Mouse (Mus musculus): ENCODE measurements at regions not wholly inside any gene's neighbourhood (a gene's known extent, or its start where the extent isn't known, plus 50 kb on each side); places are given as distances from the start of the nearest gene placed in this dataset.
A peak's percentile ranks its signal among the peaks of the same experiment; 100 is the strongest.

DNA sequence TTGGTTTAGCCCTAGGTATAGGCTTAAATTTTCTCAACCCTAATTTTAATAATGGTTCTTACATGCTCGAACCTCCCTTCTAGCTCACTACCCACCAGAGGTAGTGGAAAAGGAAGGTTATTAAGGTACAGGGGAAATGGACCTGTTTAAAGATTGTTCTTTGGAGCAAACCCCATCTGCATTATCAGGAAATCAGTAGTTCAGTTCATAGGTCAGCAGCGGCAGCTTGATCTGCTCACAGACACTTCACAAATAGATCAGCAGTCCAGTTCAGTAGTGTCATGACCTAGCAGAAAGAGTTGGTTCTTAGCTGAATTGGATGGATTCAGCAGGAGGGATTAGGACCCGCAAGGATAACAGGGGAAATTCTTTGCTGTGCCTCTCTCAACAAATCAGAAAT, 324.4 kb downstream of the Zfp619 start:
- no peak for ATAC-seq
- 84% methylated on average over 3 of the region's 3 CpGs for WGBS
- no peaks in the 10 kb centered on the region for H3K27me3 ChIP-seq (replicated peaks; ENCODE audit: control insufficient read depth, insufficient read depth, low read length)

DNA sequence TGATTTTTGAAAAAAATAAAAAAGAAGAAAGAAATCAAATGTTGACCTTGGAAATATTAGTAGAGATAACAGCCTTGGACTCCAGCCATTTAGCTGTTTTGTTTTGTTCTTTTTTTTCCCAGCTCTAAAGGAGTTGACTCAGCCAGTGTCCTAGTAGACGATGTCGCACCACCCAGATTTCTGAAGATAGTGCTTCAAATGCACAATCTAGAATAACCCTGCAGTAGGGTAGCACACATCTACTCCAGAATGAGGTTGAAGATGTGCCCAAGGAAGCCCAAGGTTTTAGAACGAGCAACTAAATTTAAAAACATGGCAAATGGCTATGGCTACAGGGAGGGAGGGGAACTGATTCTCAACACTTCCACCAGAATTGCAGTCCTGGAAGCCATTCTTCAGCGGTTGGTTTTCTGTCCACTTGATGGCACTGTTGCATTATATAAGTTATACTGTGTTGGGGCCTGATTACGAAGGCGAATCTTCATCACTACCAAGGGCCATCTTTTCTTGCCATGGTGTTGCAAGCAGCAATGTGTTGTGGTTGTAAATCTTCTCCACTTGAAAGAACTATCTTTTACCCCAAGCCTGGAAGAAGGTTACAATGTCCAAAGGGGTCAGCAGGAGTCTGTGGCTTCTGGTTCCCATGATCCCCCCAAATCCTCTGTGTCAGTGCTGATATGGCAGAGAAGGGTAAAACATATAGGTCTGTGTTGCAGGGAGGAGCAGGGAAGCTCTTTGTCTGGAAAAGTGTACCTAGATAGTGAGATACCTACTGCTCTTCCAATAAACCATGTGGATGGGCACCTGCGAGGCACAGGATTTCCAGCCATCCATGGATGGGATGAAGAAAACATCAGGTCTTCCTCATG, 330.6 kb downstream of the Zfp619 start:
- Histone ChIP-seq H3K27ac (ENCODE audit: low read length) (no peak overlapping the region), H3K9ac (replicated peaks; ENCODE audit: low read depth, low read length) (no peak overlapping the region), H3K4me1 (replicated peaks; ENCODE audit: control insufficient read depth, insufficient read depth, low read length) (no peaks in the 10 kb centered on the region), H3K27me3 (replicated peaks; ENCODE audit: control insufficient read depth, insufficient read depth, low read length) (no peaks in the 10 kb centered on the region), H3K4me2 (ENCODE audit: low read length) (no peak overlapping the region), H3K36me3 (ENCODE audit: control insufficient read depth, insufficient read depth) (no peaks in the 10 kb centered on the region), H3K9me3 (ENCODE audit: control insufficient read depth, low read length) (no peaks in the 10 kb centered on the region), H3K4me3 (replicated peaks; ENCODE audit: low read length) (no peak overlapping the region)
- ATAC-seq = peak; percentile 95
- WGBS = 53% methylated on average over 7 of the region's 7 CpGs

More for the DNA sequence above, 324.4 kb downstream of the Zfp619 start:
- no peaks in the 10 kb centered on the region for H3K36me3 ChIP-seq (ENCODE audit: control insufficient read depth, insufficient read depth)
- no peak overlapping the region for H3K4me3 ChIP-seq (replicated peaks; ENCODE audit: low read length)
- no peak overlapping the region for H3K9ac ChIP-seq (replicated peaks; ENCODE audit: low read depth, low read length)
- no peaks in the 10 kb centered on the region for H3K4me1 ChIP-seq (replicated peaks; ENCODE audit: control insufficient read depth, insufficient read depth, low read length)
- no peak overlapping the region for H3K27ac ChIP-seq (ENCODE audit: low read length)
- no peaks in the 10 kb centered on the region for H3K9me3 ChIP-seq (ENCODE audit: control insufficient read depth, low read length)
- H3K4me2 ChIP-seq (ENCODE audit: low read length) = no peak overlapping the region

DNA sequence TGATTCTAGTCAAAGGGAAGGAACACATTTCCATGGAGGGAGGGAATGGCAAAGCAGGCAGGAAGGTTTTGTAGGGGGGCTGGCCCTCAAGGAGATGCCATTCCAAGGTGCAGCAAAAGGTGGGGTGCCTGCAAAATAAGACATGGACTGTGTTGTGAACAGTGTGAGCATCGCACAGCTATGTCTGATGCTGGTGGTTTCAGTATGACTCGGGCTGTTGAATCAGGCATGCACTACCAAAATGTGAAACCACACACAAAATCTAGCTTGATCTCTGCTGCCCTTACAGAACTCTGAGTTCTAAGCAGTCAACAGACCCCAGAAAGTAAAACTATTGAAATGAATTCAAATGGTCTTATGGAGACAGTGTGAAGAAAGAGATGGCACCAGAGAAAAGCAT, 339.7 kb downstream of the Zfp619 start:
- Histone ChIP-seq H3K4me1 (replicated peaks; ENCODE audit: control insufficient read depth, insufficient read depth, low read length) (no peaks in the 10 kb centered on the region), H3K9ac (replicated peaks; ENCODE audit: low read depth, low read length) (no peak overlapping the region), H3K9me3 (ENCODE audit: control insufficient read depth, low read length) (no peaks in the 10 kb centered on the region), H3K4me2 (ENCODE audit: low read length) (no peak overlapping the region), H3K4me3 (replicated peaks; ENCODE audit: low read length) (no peak overlapping the region), H3K27ac (ENCODE audit: low read length) (no peak overlapping the region), H3K36me3 (ENCODE audit: control insufficient read depth, insufficient read depth) (no peaks in the 10 kb centered on the region), H3K27me3 (replicated peaks; ENCODE audit: control insufficient read depth, insufficient read depth, low read length) (no peaks in the 10 kb centered on the region)
- ATAC-seq = no peak
- WGBS = 100% methylated on average over 2 of the region's 2 CpGs

DNA sequence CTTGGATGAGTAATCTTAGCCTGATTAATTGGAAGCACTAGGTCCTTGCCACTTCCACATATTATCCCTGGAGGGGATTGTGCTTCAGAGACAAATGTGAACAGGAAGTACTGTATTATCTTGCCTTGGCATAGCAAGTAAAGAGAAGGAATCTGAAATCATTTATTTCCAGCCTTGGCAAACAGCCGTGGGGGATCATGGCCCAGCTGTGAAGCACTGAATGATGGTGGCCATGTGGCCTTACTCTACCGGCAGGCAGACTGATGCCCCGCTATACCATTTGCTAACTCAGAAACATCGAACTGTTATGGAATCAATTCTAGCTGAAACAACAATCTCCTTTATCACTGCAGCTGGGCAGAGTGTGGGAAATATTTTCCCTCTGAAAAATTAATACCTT, 345.3 kb downstream of the Zfp619 start:
- H3K4me1 ChIP-seq (replicated peaks; ENCODE audit: control insufficient read depth, insufficient read depth, low read length) = no peaks in the 10 kb centered on the region
- no peak for ATAC-seq

DNA sequence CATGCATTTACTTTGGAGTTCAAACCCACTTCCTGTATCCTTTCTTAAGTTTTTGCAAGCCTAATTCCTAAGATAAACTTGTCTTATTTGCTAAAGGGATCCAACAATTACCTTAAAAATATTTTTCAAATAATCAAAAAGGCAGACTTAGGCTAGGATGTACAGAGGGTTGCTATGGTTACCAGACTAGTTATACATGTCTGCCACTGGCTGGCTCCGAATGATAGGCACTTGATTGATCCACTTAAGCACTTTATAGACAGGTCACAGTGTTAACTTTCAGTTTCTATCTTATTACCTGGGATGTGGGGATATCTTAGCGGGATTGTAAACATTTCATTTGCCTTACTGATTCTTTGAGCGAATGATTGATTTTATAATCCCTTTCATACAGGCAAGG, 346.6 kb downstream of the Zfp619 start:
- 76% methylated on average over 3 of the region's 3 CpGs for WGBS
- ATAC-seq = peak; percentile 66
- Histone ChIP-seq H3K27ac (ENCODE audit: low read length) (no peak overlapping the region), H3K9me3 (ENCODE audit: control insufficient read depth, low read length) (no peaks in the 10 kb centered on the region), H3K4me3 (replicated peaks; ENCODE audit: low read length) (no peak overlapping the region), H3K9ac (replicated peaks; ENCODE audit: low read depth, low read length) (no peak overlapping the region), H3K4me2 (ENCODE audit: low read length) (no peak overlapping the region), H3K27me3 (replicated peaks; ENCODE audit: control insufficient read depth, insufficient read depth, low read length) (no peaks in the 10 kb centered on the region), H3K4me1 (replicated peaks; ENCODE audit: control insufficient read depth, insufficient read depth, low read length) (no peaks in the 10 kb centered on the region), H3K36me3 (ENCODE audit: control insufficient read depth, insufficient read depth) (no peaks in the 10 kb centered on the region)

More for the DNA sequence above, 345.3 kb downstream of the Zfp619 start:
- WGBS = 87% methylated on average over 4 of the region's 4 CpGs
- no peak overlapping the region for H3K9ac ChIP-seq (replicated peaks; ENCODE audit: low read depth, low read length)
- H3K4me3 ChIP-seq (replicated peaks; ENCODE audit: low read length) = no peak overlapping the region
- H3K27me3 ChIP-seq (replicated peaks; ENCODE audit: control insufficient read depth, insufficient read depth, low read length) = no peaks in the 10 kb centered on the region
- H3K27ac ChIP-seq (ENCODE audit: low read length) = no peak overlapping the region
- H3K9me3 ChIP-seq (ENCODE audit: control insufficient read depth, low read length) = no peaks in the 10 kb centered on the region
- H3K36me3 ChIP-seq (ENCODE audit: control insufficient read depth, insufficient read depth) = no peaks in the 10 kb centered on the region
- H3K4me2 ChIP-seq (ENCODE audit: low read length) = no peak overlapping the region

DNA sequence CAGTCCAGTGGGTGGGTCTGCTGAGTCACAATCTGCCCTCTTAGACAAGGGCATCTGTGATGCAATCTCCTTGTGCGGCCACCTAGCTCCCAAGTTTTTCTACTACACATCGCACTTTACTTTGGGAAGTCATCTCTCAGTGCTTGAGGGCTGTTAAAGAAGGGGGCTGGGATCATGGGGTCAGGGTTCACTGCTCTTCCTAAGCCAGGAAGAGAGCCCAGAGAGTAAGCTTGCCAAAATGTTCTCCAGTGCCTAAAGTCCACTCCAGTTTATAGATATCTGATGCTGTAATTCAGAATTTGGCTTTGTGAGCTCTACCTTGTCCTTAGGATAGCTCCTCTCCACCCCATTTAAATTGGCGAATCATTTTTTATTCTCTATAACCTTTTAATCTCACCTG, 347.2 kb downstream of the Zfp619 start:
- Histone ChIP-seq H3K27me3 (replicated peaks; ENCODE audit: control insufficient read depth, insufficient read depth, low read length) (no peaks in the 10 kb centered on the region), H3K4me3 (replicated peaks; ENCODE audit: low read length) (no peak overlapping the region), H3K9me3 (ENCODE audit: control insufficient read depth, low read length) (no peaks in the 10 kb centered on the region), H3K9ac (replicated peaks; ENCODE audit: low read depth, low read length) (no peak overlapping the region), H3K27ac (ENCODE audit: low read length) (no peak overlapping the region), H3K36me3 (ENCODE audit: control insufficient read depth, insufficient read depth) (no peaks in the 10 kb centered on the region), H3K4me1 (replicated peaks; ENCODE audit: control insufficient read depth, insufficient read depth, low read length) (no peaks in the 10 kb centered on the region), H3K4me2 (ENCODE audit: low read length) (no peak overlapping the region)
- no peak for ATAC-seq
- WGBS = 86% methylated on average over 3 of the region's 3 CpGs

DNA sequence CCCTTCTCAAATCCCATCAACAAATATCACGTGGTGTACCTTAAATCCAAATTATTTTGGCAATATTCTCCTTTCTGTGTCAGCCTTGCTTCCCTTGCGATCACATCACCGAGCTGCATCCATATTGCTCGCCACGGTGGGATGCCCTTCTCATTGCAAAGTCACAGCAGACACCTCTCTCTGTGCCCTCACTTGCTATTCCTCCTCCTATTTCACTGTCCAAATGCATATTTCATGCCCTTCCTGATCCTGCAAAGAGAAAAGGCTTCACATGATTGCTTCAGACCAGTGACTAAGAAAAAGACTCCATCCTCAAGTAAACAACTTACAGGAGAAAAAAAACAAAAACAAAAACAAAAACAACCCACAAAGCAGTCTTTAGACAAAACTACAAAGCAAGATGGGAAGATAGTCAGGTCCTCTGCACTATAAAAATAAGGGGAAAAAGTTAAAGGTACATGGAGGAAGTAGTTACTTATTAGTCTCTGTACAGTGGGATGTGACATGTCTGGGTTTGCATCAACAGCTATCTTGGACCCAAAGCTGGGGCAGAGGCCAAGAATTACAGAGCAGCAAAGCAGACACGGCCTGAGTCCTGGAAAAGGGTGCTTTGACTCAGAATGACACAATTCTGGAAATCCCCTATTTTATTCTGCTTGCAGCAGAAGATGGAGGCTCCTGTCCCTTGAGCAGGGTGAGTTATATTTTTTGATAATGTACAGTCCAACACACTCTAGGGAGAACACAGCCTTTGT, 349.3 kb downstream of the Zfp619 start:
- Histone ChIP-seq H3K4me3 (replicated peaks; ENCODE audit: low read length) (no peak overlapping the region), H3K36me3 (ENCODE audit: control insufficient read depth, insufficient read depth) (no peaks in the 10 kb centered on the region), H3K9me3 (ENCODE audit: control insufficient read depth, low read length) (no peaks in the 10 kb centered on the region), H3K9ac (replicated peaks; ENCODE audit: low read depth, low read length) (no peak overlapping the region), H3K4me1 (replicated peaks; ENCODE audit: control insufficient read depth, insufficient read depth, low read length) (no peaks in the 10 kb centered on the region), H3K27me3 (replicated peaks; ENCODE audit: control insufficient read depth, insufficient read depth, low read length) (no peaks in the 10 kb centered on the region), H3K27ac (ENCODE audit: low read length) (no peak overlapping the region), H3K4me2 (ENCODE audit: low read length) (no peak overlapping the region)
- no peak for ATAC-seq
- WGBS = 79% methylated on average over 6 of the region's 6 CpGs

DNA sequence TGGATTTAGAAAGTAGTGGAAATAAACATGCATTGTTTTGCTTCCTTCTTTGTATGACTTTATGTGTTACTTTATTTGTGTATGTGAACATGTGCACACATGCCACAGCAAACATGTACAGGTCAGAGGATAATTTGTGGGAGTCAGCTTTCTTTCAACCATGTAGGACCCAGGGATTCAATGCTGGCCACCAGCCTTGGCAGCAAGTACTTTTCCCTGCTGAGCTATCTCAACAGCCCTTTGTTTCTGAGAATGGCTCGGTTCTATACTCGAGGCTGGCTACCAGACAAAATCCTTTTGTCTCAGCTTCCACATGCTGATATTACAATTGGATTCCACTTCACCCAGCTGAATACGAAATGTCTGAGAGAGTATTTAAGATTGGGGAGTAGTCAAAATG, 349.9 kb downstream of the Zfp619 start:
- Histone ChIP-seq H3K36me3 (ENCODE audit: control insufficient read depth, insufficient read depth) (no peaks in the 10 kb centered on the region), H3K4me3 (replicated peaks; ENCODE audit: low read length) (no peak overlapping the region), H3K4me2 (ENCODE audit: low read length) (no peak overlapping the region), H3K27me3 (replicated peaks; ENCODE audit: control insufficient read depth, insufficient read depth, low read length) (no peaks in the 10 kb centered on the region), H3K27ac (ENCODE audit: low read length) (no peak overlapping the region; the same call in 1 of the 2 replicates), H3K9me3 (ENCODE audit: control insufficient read depth, low read length) (no peaks in the 10 kb centered on the region), H3K9ac (replicated peaks; ENCODE audit: low read depth, low read length) (no peak overlapping the region), H3K4me1 (replicated peaks; ENCODE audit: control insufficient read depth, insufficient read depth, low read length) (no peaks in the 10 kb centered on the region)
- WGBS = 0% methylated on average over 3 of the region's 3 CpGs
- ATAC-seq = 0 out of 2 replicates have a peak, but pooled peaks have one; percentile 43

DNA sequence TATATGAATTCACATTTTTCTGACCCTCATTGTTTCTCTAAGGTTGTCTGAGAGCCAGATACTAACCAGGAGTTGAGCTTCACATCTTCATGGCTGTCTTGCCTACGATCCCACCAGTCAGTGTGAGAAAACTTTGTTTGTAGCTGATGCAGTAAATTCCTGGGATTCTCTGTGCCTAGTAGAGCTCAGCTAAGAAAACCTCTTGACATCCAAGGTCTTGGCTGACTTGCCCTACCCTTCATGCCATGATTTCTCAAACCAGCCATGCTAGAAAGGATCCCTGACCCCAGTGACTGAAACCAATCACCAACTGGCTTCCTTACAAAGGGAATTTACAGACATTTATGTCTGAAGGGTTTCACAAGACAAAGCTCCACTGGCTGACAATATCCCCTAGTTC, 364.5 kb downstream of the Zfp619 start:
- no peak overlapping the region for H3K27ac ChIP-seq (ENCODE audit: low read length)
- WGBS = 61% methylated on average over 1 of the region's 1 CpGs
- no peak for ATAC-seq
- H3K4me1 ChIP-seq (replicated peaks; ENCODE audit: control insufficient read depth, insufficient read depth, low read length) = no peaks in the 10 kb centered on the region
- H3K9me3 ChIP-seq (ENCODE audit: control insufficient read depth, low read length) = no peaks in the 10 kb centered on the region
- H3K4me3 ChIP-seq (replicated peaks; ENCODE audit: low read length) = no peak overlapping the region
- no peaks in the 10 kb centered on the region for H3K27me3 ChIP-seq (replicated peaks; ENCODE audit: control insufficient read depth, insufficient read depth, low read length)
- no peak overlapping the region for H3K4me2 ChIP-seq (ENCODE audit: low read length)
- no peak overlapping the region for H3K9ac ChIP-seq (replicated peaks; ENCODE audit: low read depth, low read length)
- H3K36me3 ChIP-seq (ENCODE audit: control insufficient read depth, insufficient read depth) = no peaks in the 10 kb centered on the region

Data from forebrain, embryonic 16.5 days (tissue).